Mouse (Mus musculus) heart, adult 9 months (tissue): ENCODE results near the gene Prickle2.

Source experiments
- DNase-seq, 2 experiments: peaks; one replicate each; pipeline ENCODE4 v3.0.0; 2022; ENCODE audit warnings: low spot score in 2 of 2

Gene Prickle2

GRCm38 (mm10) chr6:92388681-92389080, 317.3 kb downstream of the Prickle2 start:
- peak in 1 of 2 experiments; percentile 44 for DNase-seq

- DNase-seq, result no peak
Observed at GRCm38 (mm10) chr6:92383196-92383782, 322.7 kb downstream of the Prickle2 start.

DNA sequence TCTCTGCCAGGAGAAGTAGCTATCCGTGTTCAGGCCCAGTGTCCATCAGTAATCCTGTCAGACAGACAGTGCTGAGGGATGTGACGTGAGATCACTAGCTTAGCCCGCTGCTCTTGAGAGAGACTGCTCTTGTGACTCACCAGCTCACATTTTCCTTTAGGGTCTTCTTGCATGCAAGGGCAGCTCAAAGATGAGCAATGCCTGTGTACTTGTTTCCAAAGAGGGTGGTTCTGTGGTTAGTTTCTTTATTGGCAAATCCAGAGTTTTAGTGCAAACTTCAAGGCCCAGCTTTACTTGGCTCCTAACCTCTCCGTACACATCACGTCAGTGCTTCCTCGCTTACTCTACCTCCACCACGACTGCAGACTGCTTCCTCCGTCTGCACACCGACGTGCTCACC, 324.9 kb downstream of the Prickle2 start:
- no peak for DNase-seq

GRCm38 (mm10) chr6:92374826-92375225, 331.1 kb downstream of the Prickle2 start:
- no peak for DNase-seq

GRCm38 (mm10) chr6:92370896-92371295, 335.1 kb downstream of the Prickle2 start:
- no peak for DNase-seq

DNA sequence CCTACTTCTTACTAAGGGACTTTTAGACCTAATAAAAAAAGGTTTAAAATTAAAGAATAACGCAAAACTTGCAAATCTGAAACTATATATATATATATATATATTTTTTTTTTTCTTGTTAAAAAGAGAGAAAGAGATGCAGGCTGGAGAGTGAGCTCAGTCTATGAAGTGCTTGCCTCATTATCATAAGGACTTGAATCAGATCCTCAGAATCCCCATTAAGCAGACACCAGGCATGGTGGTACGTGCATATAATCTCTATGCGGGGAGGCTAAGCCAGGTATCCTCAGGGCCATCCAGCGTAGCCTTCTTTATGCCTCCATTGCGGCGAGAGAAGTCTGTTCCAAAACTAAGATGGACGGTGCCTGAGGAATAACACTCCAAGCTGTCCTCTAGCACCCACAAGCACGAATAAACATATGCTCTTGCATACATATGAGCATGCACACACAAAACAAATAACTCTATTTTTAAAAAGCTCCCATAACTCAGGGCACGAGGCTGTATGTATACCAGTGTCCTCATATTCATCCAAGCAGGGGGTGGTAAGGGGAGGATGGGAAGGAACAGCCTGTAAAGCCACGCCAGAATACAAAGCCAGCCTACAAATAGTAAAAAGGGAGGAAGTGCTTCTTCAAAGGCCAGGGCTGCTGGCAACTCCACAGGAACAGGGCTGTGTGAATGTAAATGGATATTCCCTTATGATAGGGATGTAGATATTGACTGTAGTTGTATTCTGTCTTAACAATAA, 358.5 kb downstream of the Prickle2 start:
- no peak for DNase-seq

GRCm38 (mm10) chr6:92346729-92347128, 359.2 kb downstream of the Prickle2 start:
- no peak for DNase-seq

GRCm38 (mm10) chr6:92345151-92345550, 360.8 kb downstream of the Prickle2 start:
- DNase-seq, result no peak

DNA sequence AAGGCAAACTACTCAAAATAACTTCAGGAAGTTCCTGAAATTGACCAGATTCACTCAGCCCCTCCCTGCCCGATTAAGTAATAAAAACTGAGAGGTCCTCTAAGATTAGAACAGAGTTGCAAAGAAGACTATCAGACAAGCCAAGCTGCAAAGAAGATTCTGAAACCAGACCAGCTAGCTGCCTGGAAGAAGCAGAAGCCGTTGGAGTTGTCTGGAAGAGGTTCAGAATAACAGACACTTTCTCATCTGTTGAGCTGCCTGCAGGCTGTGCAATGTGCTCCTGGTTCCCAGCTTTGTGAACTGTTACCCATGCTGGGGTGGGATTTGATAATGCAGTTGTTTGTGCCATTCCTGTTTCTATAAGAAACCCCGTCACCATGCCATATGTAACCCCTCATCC, 361.4 kb downstream of the Prickle2 start:
- no peak for DNase-seq
